Mouse (Mus musculus) thymus, adult 2 months (tissue): Measurements from ENCODE around the gene Asxl1.

ENCODE experiments used
- CTCF ChIP-seq: fragments of 200-500 bp; IDR thresholded peaks from 2 replicates; pipeline ENCODE4 v1.5.1; 2012; ENCODE audit warnings: mild to moderate bottlenecking, control low read depth, low read length, moderate library complexity, borderline replicate concordance; ENCODE audit not compliant: control insufficient read depth, poor library complexity, insufficient read depth; ENCODE audit errors: extremely low read depth
- POLR2A ChIP-seq: fragments of 200-500 bp; IDR thresholded peaks from 2 replicates; pipeline ENCODE4 v1.6.1; 2012; ENCODE audit warnings: mild to moderate bottlenecking, low read length, control low read depth, moderate library complexity; ENCODE audit not compliant: control insufficient read depth, poor library complexity, insufficient read depth; ENCODE audit errors: extremely low read depth

- no peak for TF ChIP-seq POLR2A
- TF ChIP-seq CTCF: no peak
Measured at GRCm38 (mm10) chr2:153332981-153333380, 12.6 kb upstream of the Asxl1 start.
